Mouse (Mus musculus): ENCODE data around the gene Brd4.

The Brd4 gene

DNA sequence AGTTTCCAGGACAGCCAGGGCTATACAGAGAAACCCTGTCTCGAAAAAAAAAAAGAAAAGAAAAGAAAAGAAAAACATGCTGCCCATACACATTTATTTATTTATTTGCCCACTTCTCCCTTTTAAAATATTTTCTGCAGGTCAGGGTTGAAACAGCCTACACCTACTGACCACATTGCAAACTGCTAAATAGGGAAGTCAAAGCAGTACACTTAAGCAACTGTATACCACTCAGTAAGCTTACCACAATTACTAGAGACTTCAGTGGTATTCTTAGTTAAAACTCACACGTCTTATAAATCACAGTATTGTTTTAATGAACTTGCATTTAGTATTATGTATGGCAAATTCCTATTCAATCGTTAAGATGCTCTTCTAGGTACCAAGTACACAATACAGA is 3.9 kb downstream of the Brd4 start:
- no peak for DNase-seq (ENCODE audit: low spot score)

- no peak for DNase-seq (ENCODE audit: low spot score)
Observed at GRCm38 (mm10) chr17:32277201-32277600, 7.3 kb downstream of the Brd4 start.

- no peak for DNase-seq (ENCODE audit: low spot score)
Observed at GRCm38 (mm10) chr17:32275568-32275967, 9.0 kb downstream of the Brd4 start.

DNA sequence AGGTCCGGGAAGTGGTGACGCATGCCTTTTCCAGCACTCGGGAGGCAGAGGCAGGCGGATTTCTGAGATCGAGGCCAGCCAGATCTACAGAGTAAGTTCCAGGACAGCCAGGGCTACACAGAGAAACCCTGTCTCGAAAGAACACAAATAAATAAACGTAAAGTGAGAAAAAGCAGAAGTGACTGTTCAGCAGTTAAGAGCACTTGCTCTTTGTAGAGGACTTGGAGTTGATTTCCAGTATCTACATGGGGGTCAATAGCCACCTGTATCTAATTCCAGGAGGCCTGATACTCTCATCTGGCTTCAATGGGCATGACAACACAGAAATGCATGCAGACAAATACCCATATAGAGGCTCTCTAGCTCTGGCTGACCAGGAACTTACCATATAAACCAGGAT is 15.4 kb downstream of the Brd4 start:
- no peak for DNase-seq (ENCODE audit: low spot score)

DNA sequence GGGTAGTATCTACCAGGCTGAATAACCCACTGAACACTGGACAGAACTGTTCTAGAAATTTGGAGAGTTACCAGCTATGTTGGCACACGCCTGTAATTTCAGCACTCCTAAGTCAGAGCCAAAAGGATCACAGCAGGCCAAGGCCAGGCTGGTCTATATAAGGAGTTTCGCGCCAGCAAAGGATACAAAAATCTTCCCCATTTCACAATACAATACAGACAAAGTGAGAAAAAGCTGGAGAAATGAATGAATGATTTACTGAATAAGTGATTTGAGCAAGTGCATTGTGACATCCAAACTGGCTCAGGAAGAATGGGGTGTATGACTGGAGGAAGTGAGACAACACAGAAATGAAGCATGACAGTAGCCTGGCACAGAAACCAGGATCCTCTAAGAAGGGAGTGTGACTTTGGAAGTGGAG is 16.0 kb downstream of the Brd4 start:
- no peak for DNase-seq (ENCODE audit: low spot score)

DNA sequence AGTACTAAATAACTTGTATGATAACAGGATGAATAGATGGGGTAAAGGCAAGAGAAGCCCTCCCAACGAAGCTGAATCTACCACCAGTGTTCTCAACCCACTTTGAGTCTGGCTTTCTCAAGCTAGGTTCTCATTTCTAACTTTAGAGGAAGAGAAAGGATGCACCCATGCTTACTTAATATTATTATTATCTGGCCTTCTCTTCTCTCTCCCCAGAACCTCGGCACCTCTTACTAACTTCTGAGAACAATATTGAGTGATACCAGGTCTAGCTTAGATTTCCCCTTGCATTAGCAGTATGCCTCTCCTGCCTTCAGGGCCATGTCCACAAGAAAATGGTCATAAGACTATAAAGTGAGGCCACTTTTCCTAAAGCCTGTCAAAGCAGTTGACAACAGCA is 16.4 kb downstream of the Brd4 start:
- no peak for DNase-seq (ENCODE audit: low spot score)

DNA sequence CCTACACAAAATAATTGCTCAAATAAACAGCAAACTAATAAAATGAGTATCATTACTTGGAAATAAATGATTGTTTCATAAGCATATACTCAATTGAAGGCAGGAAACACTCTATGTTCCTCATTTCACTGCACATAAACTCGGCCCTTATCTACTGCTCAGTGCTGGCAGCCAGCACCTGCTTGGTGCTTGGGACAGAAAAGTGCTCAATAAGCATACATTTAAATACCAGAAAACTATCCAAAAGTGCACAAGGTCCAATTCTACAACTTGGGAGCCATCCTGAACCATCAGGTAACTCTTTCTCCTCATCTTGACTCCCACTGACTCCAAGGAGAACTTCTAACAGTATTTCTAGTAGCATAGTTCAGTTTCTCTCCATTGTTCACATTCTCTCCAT is 16.9 kb downstream of the Brd4 start:
- DNase-seq (ENCODE audit: low spot score): no peak

DNA sequence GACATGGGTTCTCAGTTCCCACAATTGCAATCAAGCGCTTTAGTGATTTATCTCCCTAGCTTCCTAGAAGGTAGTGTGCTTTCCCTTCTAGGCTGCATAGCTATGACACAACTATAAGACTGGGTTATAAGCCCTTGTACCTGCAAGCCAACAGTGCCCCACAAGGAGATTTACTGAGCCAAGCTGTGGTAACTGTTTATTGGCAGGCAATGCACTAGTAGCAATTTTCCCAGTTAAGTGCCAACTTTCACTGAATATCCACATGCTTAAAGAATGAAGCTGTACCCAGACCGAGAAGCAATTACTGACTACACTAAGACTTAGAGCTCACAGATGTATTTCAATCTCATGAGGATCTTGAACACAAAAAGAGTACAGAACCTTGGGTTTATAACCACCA is 20.9 kb downstream of the Brd4 start:
- DNase-seq (ENCODE audit: low spot score): no peak

DNA sequence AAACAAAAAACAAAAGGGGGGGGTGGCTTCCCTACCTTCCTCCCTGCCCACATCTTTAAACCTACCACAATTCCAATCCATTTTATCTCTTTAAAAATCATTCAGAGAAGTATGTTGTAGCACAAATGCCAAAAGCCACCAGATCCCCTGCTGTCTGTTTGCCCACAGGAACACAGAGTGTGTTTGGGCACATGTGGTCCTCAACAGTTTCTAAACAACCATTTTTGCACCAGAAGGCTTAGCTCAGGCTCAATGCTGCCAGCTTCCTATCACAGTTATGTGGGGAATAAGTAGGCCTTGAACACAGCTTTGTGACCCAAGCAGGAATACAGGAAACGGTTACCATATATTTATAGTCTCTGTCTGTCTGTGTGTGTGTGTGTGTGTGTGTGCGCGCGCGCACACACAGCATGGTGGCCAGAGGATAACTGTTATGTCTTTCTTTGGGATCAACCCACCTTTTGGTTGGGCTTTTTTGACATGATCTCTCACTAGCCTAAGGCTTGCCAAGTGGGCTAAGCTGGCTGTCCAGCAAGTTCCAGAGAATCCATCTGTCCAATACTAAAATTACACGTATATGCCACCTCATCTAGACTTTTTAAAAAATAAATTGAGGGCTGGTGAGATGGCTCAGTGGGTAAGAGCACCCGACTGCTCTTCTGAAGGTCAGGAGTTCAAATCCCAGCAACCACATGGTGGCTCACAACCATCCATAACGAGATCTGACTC is 21.5 kb downstream of the Brd4 start:
- DNase-seq (ENCODE audit: low spot score): peak; percentile 26

DNA sequence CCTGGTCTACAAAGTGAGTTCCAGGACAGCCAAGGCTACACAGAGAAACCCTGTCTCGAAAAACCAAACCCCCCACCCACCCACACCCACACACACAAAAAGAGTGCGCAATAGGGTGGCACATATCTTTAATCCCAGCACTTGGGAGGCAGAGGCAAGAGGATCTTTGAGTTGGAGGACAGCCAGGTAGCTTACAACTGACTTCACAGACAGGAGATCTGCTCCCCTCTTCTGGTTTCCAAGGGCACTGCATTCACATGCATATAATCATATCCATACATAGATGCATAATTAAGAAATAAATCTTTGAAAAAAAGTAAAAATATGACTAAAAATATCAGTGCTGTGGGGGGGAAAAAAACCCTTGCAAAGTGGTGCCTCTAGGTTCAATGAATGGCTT is 25.7 kb downstream of the Brd4 start:
- DNase-seq (ENCODE audit: low spot score): no peak

GRCm38 (mm10) chr17:32257944-32258343 is 26.6 kb downstream of the Brd4 start:
- DNase-seq (ENCODE audit: low spot score): no peak

DNA sequence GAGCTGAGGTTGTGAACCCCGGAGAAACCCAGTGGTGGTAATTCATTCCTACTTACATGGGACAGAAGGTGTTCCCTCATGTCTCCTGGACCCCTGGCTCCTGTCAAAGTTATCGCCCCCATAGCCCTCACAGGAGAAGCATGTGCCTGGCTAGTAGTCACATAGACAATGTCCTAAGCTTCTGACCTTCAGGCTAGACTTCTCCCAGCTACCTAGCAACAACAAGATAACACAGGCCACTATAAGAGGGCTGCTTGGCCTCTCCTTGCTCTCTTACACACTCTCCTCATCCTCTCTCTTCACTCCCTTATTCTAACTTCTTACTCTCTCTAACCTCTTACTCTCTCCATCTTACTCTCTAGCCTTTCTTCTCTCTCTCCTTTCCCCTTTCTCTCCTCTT is 27.1 kb downstream of the Brd4 start:
- no peak for DNase-seq (ENCODE audit: low spot score)

DNA sequence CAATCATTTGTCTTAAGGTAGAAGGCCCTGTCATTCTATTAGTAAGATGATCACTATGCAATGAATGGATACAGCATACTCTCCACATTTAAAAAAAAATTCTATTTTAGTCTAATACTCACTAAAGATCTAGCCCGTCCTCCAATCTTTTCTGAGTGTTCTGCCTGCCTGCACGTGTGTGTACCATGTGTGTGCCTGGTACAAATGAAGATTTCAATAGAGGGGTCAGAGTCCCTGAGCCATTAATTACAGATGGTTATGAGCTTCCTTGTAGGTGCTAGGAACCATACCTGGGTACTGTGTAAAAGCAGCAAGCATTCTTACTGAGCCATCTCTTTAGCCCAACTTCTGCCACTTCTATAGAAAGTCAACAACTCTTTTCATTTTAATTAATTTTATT is 27.6 kb downstream of the Brd4 start:
- DNase-seq (ENCODE audit: low spot score): no peak

DNA sequence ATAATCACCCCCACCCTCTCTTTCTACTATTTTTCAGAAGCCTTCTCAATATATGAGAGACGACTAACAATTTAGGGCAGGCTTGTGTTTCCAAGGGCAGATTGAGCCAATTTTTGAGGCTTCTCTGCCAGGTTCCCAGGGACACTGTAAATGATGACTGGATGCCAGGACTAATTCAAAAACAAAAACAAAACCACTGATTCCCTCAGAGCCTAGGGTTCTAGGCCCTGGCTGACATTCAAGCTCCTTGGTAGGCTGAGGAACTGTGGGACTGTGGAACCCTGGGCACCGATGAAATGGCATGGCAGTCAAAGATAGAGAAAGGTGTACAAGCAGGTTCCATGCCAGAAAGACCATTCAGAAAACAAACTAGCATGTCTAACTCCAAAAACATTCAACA is 31.3 kb downstream of the Brd4 start:
- DNase-seq (ENCODE audit: low spot score): no peak

DNA sequence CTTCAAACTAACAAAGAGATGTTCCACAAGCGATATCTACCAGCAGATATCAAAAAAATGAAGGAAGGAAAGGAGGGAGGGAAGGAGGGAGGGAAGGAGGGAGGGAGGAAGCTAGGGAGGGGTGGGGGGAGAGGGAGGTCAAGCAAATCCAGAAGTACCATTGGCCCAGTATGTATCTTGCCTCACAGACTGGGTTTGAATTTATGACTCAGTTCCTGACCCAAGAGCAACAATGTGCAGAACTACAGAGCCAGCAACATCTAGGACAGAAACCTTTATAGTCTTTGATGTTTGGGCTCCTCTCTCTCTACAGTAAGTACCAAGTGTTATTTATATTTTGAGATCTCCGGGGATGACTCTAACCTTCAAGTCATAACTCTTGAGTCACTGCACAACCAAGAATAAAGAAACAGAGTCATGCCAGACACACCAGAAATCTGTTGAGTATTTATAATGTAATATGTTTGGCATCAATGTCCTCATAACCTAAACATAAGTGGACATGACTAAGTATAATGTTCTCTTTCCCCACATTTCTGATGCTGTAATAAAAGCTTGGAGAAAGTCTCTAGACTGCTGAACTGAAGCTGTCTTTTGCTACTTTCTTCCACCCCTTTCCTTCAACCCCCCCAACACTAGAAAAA is 32.6 kb downstream of the Brd4 start:
- no peak for DNase-seq (ENCODE audit: low spot score)

- no peak for DNase-seq (ENCODE audit: low spot score)
Observed at GRCm38 (mm10) chr17:32250066-32250465, 34.5 kb downstream of the Brd4 start.

DNA sequence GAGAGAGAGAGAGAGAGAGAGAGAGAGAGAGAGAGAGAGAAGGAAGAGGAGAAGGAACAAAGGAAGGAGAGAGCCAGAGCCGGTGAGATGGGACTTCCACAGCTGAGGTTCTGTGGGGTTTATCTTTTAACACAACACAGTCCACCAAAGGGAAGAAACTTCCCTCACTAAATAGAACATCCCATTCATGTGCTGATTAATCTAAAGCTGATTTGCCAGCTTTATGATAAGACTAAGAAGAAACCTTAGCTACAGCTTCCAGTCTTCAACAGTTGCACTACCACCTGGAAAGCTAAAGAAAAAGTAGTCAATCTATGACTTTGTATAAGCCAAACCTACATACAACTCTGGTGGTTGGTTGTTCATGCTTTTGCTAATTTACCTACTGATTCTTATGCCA is 36.3 kb downstream of the Brd4 start:
- no peak for DNase-seq (ENCODE audit: low spot score)

DNA sequence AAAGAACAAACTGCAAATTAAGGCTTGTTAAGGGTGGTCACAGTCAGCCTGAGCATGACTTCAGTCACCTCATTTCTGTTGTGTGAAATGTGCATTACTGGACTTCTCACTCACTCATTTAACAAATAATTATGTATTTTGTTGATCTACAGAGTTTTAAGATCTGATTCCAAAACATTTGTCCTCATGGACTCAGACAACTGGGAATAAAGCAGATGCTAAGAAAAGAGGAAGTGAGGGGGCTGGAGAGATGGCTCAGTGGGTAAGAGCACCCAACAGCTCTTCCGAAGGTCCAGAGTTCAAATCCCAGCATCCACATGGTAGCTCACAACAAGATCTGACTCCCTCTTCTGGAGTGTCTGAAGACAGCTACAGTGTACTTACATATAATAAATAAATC is 36.9 kb downstream of the Brd4 start:
- no peak for DNase-seq (ENCODE audit: low spot score)

DNA sequence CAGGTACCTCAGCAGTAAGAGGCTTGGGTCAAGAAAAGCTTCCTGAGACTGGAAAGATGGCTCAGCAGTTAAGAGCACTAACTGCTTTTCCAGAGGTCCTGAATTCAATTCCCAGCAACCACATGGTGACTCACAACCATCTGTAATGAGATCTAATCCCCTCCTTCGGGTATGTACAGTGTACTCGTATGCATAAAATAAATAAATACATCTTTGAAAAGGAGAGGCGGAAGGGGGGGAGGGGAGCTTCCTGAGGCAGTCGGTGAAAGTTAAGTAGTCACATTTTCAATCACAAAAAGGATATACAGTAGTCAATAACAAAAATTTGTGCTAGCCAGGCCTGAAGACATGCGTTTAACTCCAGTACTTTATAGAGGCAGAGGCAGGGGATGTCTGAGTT is 38.4 kb downstream of the Brd4 start:
- DNase-seq (ENCODE audit: low spot score): no peak

- DNase-seq (ENCODE audit: low spot score): no peak
Observed at GRCm38 (mm10) chr17:32240881-32241531, 43.5 kb downstream of the Brd4 start.

GRCm38 (mm10) chr17:32238589-32238988 is 45.9 kb downstream of the Brd4 start:
- DNase-seq (ENCODE audit: low spot score): no peak

DNA sequence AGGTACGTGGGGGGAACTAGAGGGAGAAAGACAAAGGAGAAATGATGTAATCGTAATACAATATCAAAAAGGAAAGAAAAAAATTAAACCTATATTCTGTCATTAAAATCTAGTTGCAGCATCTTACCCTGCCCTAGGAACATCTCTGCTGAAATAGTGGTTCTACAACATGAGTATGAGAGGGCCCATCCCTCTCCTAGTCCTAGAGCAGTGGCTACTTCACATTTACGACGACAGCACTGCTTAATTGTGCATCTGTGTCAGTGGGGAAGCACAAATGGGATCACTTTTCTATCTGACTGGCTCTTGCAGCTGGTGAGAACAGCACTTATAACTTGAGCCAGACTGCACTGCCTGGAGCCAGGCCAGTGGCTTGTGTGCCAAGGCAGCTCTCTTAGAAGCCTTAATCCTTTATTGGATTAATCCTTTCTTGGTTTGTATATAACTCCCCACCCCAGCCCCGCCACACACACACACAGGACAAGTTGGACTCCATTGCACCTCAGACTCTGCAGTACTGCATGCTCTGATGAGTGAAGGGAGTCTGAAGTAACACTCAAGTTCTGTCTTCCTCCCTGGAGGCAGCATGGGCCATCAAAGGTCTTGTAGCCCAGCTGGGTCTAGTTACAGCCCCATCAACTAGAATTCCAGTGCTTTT is 48.9 kb downstream of the Brd4 start:
- peak; percentile 16 for DNase-seq (ENCODE audit: low spot score)

DNA sequence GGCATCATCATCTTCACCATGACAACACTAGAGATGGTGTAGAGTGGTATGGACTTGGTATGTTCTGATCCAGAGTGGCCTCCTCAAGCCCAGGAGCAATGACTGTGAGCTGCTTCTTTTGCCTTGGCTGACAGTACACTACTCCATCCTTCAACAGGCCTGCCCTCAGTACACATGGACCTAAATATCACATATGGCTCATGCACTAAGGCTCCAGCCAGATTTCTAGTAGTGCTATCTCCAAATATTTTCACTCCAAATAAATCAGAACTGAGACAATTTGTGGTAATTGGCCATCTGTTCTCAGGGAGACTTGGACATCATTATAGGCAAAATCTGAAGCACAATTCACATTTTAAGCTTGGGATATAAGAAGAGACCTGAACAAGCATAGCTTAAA is 51.3 kb downstream of the Brd4 start:
- DNase-seq (ENCODE audit: low spot score): peak; percentile 17
